Mouse (Mus musculus) heart, adult 2 months (tissue): ENCODE measurements around the gene Vmn2r104.

Experiments
- CTCF ChIP-seq: fragments of 200-600 bp; IDR thresholded peaks from 2 replicates; pipeline ENCODE4 v1.8.1; 2022; ENCODE audit warnings: antibody characterized with exemption, mild to moderate bottlenecking, moderate library complexity
- EP300 ChIP-seq: fragments of 200-500 bp; IDR thresholded peaks from 2 replicates; pipeline ENCODE4 v1.6.1; 2011; ENCODE audit warnings: low read depth, low read length, control low read depth; ENCODE audit not compliant: insufficient read depth
- POLR2A ChIP-seq: fragments of 200-500 bp; IDR thresholded peaks from 2 replicates; pipeline ENCODE4 v1.6.1; 2011; ENCODE audit warnings: mild to moderate bottlenecking, low read depth, low read length, control low read depth; ENCODE audit not compliant: insufficient read depth

GRCm38 (mm10) chr17:20074090-20074489 is 26.0 kb upstream of the Vmn2r104 start:
- no peak for TF ChIP-seq POLR2A
- TF ChIP-seq EP300, result no peak
- TF ChIP-seq CTCF, result no peak
